Mouse (Mus musculus): ENCODE measurements around the gene Zbtb38. TPM values are rescaled to one million over a fixed set of nuclear protein-coding genes. Genes with fewer than 3 reads are reported as not detected.

The Zbtb38 gene
- total and polyA plus RNA-seq, 2 experiments from 2014 or later: 38.7 to 46.5 TPM

GRCm38 (mm10) chr9:96696788-96697492 is 55.7 kb downstream of the Zbtb38 start:
- Histone ChIP-seq H3K4me3 (ENCODE audit: low read length) (no peak overlapping the region), H3K4me2 (ENCODE audit: low read depth, low read length) (no peak overlapping the region), H3K9me3 (ENCODE audit: low read length) (0 out of 2 replicates have a peak, but pooled peaks cover 2% of the 10 kb centered on the region), H3K4me1 (ENCODE audit: insufficient read depth, low read length) (no peaks in the 10 kb centered on the region), H3K27me3 (ENCODE audit: insufficient read depth, low read length) (no peaks in the 10 kb centered on the region), H3K27ac (no peak overlapping the region), H3K36me3 (ENCODE audit: insufficient read depth, low read length) (no peaks in the 10 kb centered on the region), H3K9ac (replicated peaks; ENCODE audit: low read length) (no peak overlapping the region)
- 90% methylated on average over 14 of the region's 14 CpGs for WGBS
- ATAC-seq (no peak), DNase-seq (ENCODE audit: low spot score) (no peak)
- no peak for TF ChIP-seq CTCF (IDR thresholded peaks at IDR 0.05; ENCODE audit: low read depth)

- no peaks in the 10 kb centered on the region for H3K4me1 ChIP-seq (ENCODE audit: insufficient read depth, low read length)
- no peaks in the 10 kb centered on the region for H3K27me3 ChIP-seq (ENCODE audit: insufficient read depth, low read length)
- no peak overlapping the region for H3K9ac ChIP-seq (replicated peaks; ENCODE audit: low read length)
- no peak overlapping the region for H3K27ac ChIP-seq
- H3K4me2 ChIP-seq (ENCODE audit: low read depth, low read length): no peak overlapping the region
- no peaks in the 10 kb centered on the region for H3K36me3 ChIP-seq (ENCODE audit: insufficient read depth, low read length)
- ATAC-seq (no peak), DNase-seq (ENCODE audit: low spot score) (no peak)
- H3K9me3 ChIP-seq (ENCODE audit: low read length): 0 out of 2 replicates have a peak, but pooled peaks cover 2% of the 10 kb centered on the region
- TF ChIP-seq CTCF (IDR thresholded peaks at IDR 0.05; ENCODE audit: low read depth): no peak
- no peak overlapping the region for H3K4me3 ChIP-seq (ENCODE audit: low read length)
- WGBS: 77% methylated on average over 12 of the region's 12 CpGs
These were observed 56.5 kb downstream of the Zbtb38 start for GRCm38 (mm10) chr9:96696141-96696561.

- H3K9ac ChIP-seq (replicated peaks; ENCODE audit: low read length): no peak overlapping the region
- DNase-seq (ENCODE audit: low spot score): no peak
- H3K36me3 ChIP-seq (ENCODE audit: insufficient read depth, low read length): peaks cover 22% of the 10 kb centered on the region; the same call in 1 of the 2 replicates
- H3K4me1 ChIP-seq (ENCODE audit: insufficient read depth, low read length): no peaks in the 10 kb centered on the region
- H3K4me3 ChIP-seq (ENCODE audit: low read length): no peak overlapping the region
- H3K27me3 ChIP-seq (ENCODE audit: insufficient read depth, low read length): no peaks in the 10 kb centered on the region
- H3K9me3 ChIP-seq (ENCODE audit: low read length): no peaks in the 10 kb centered on the region
- WGBS: 67% methylated on average over 4 of the region's 4 CpGs
- TF ChIP-seq CTCF (IDR thresholded peaks at IDR 0.05; ENCODE audit: low read depth): no peak
- no peak overlapping the region for H3K27ac ChIP-seq
- ATAC-seq: no peak
- no peak overlapping the region for H3K4me2 ChIP-seq (ENCODE audit: low read depth, low read length)
These were observed 62.2 kb downstream of the Zbtb38 start for GRCm38 (mm10) chr9:96690461-96690863.

- DNase-seq (ENCODE audit: low spot score) (no peak), ATAC-seq (no peak)
- Histone ChIP-seq H3K4me2 (ENCODE audit: low read depth, low read length) (no peak overlapping the region), H3K9ac (replicated peaks; ENCODE audit: low read length) (no peak overlapping the region), H3K4me1 (ENCODE audit: insufficient read depth, low read length) (no peaks in the 10 kb centered on the region), H3K27me3 (ENCODE audit: insufficient read depth, low read length) (no peaks in the 10 kb centered on the region), H3K4me3 (ENCODE audit: low read length) (no peak overlapping the region), H3K36me3 (ENCODE audit: insufficient read depth, low read length) (peaks cover 24% of the 10 kb centered on the region; the same call in 1 of the 2 replicates), H3K27ac (no peak overlapping the region), H3K9me3 (ENCODE audit: low read length) (no peaks in the 10 kb centered on the region)
- no peak for TF ChIP-seq CTCF (IDR thresholded peaks at IDR 0.05; ENCODE audit: low read depth)
- 94% methylated on average over 4 of the region's 4 CpGs for WGBS
These were observed 63.6 kb downstream of the Zbtb38 start for GRCm38 (mm10) chr9:96689076-96689475.

- Histone ChIP-seq H3K4me3 (ENCODE audit: low read length) (no peak overlapping the region), H3K4me2 (ENCODE audit: low read depth, low read length) (no peak overlapping the region), H3K27me3 (ENCODE audit: insufficient read depth, low read length) (no peaks in the 10 kb centered on the region), H3K9me3 (ENCODE audit: low read length) (no peaks in the 10 kb centered on the region), H3K4me1 (ENCODE audit: insufficient read depth, low read length) (no peaks in the 10 kb centered on the region), H3K27ac (no peak overlapping the region), H3K9ac (replicated peaks; ENCODE audit: low read length) (no peak overlapping the region), H3K36me3 (ENCODE audit: insufficient read depth, low read length) (peaks cover 24% of the 10 kb centered on the region; the same call in 1 of the 2 replicates)
- ATAC-seq (no peak), DNase-seq (ENCODE audit: low spot score) (no peak)
- 85% methylated on average over 21 of the region's 21 CpGs for WGBS
- TF ChIP-seq CTCF (IDR thresholded peaks at IDR 0.05; ENCODE audit: low read depth): no peak
These were observed 64.3 kb downstream of the Zbtb38 start for GRCm38 (mm10) chr9:96688194-96688875.

GRCm38 (mm10) chr9:96687591-96688186 is 64.9 kb downstream of the Zbtb38 start:
- DNase-seq (ENCODE audit: low spot score): no peak

More at GRCm38 (mm10) chr9:96687591-96688186, 64.9 kb downstream of the Zbtb38 start:
- no peaks in the 10 kb centered on the region for H3K9me3 ChIP-seq (ENCODE audit: low read length)
- no peak overlapping the region for H3K4me3 ChIP-seq (ENCODE audit: low read length)
- WGBS: 80% methylated on average over 20 of the region's 20 CpGs
- no peaks in the 10 kb centered on the region for H3K4me1 ChIP-seq (ENCODE audit: insufficient read depth, low read length)
- no peaks in the 10 kb centered on the region for H3K27me3 ChIP-seq (ENCODE audit: insufficient read depth, low read length)
- no peak overlapping the region for H3K4me2 ChIP-seq (ENCODE audit: low read depth, low read length)
- no peak overlapping the region for H3K27ac ChIP-seq
- H3K36me3 ChIP-seq (ENCODE audit: insufficient read depth, low read length): peaks cover 24% of the 10 kb centered on the region; the same call in 1 of the 2 replicates
- no peak overlapping the region for H3K9ac ChIP-seq (replicated peaks; ENCODE audit: low read length)
- TF ChIP-seq CTCF (IDR thresholded peaks at IDR 0.05; ENCODE audit: low read depth): no peak
- no peak for ATAC-seq
